Mouse (Mus musculus) gastrocnemius, adult 8-10 months (tissue): ENCODE measurements at regions not wholly inside any gene's neighbourhood (a gene's known extent, or its start where the extent isn't known, plus 50 kb on each side); places are given as distances from the start of the nearest gene placed in this dataset.

Experiments used
- DNase-seq, 2 experiments: peaks; one replicate each; pipeline ENCODE4 v3.0.0; 2022; ENCODE audit warnings: low spot score in 2 of 2

DNA sequence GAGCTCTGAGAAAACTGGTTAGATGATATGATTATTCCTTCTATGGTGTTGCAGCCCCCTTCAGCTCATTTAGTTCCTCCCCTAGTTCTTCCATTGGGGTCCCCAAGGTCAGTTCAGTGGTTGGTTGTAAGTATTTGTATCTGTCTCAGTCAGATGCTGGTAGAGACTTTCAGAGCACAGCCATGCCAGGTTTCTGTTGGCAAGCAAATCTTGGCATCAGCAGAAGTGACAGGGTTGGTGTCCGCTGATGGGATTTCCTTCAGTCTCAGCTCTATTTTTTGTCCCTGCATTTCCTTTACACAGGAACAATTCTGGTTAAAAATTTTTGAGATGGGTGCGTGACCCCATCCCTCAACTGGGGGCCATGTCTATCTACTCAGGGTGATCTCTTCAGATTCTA lies 55.3 kb upstream of the Spaca1 start:
- no peak for DNase-seq

DNA sequence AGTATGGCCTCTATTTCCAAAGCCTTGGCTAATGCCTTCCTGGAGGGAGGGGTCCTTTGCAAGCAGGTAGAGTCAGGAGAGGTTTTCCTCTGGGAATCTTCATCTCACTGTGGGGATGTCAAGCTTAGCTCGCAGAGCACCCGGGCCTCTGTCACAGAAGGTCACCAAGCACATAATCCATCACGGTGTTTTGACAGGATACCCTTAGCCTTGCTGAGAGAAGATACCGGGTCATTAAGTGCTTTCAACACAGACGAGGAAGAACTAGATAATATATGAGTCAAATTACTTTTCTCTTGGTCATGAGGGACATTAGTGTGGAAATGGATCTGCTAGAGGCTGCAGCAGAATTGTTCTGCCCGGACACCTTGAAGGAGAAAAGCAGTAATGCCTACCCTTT lies 64.3 kb upstream of the Spaca1 start:
- no peak for DNase-seq

DNA sequence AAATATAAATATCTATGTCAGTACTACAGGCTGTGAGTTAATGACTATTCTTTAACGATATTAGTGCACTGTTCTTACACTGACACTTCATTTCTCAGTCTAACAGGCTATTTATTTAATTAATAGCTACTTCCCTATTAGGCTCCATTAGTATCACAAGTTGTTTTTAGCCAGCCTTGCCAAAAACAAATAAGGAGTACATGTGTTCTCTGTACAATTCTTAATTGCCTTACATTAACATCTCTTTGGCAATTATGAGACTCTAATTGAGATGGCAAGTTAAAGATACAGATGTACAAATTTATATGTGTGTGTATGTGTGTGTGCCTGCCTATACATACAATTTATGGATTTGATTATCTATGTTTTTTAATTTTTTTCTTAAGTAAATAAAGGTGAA lies 67.1 kb upstream of the Spaca1 start:
- DNase-seq = no peak

DNA sequence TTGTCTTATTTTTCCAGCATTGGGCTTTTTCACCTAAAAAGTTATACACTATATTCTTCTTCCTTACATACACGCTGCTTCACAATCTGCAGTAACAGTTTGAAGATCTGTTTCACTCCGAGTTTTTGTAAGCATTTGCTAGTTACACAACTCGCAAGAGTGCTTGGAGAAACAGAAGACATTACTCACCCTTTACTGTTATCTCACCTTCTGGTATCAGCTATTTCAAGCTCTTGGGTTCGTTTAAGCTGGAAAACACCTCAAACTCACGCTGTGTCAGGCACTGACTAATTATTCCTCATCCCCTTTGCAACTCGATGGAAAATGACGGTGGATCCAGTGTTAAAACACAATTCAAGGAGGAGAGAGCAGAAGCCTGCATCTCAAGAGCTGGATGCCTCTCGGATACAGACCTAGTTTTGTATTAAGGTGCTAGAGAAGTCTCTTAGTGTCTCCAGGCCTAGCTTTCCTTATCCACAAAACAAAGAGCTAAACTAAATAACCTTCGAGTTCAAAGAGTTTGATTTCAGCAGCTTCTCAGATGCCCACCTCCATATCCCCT lies 73.0 kb upstream of the Spaca1 start:
- DNase-seq = no peak

DNA sequence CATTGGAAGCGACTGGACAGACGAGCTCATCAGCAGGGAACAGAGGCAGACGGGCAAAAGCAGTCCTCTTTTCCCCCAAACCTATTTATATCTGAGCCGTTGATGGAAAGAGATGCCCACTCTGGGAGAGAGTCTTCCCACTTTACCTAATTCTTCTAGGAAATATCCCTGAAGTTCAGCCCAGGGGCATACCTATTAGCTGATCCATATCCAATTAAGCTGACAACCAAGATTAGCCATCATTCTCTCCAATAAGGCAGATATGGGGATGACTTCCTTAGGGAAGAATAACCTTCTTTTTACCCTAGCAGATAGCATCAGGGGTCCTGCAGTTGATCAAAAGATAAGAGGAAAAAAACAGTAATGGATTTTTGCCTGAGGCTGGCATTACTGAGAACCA lies 78.2 kb upstream of the Spaca1 start:
- DNase-seq = no peak

DNA sequence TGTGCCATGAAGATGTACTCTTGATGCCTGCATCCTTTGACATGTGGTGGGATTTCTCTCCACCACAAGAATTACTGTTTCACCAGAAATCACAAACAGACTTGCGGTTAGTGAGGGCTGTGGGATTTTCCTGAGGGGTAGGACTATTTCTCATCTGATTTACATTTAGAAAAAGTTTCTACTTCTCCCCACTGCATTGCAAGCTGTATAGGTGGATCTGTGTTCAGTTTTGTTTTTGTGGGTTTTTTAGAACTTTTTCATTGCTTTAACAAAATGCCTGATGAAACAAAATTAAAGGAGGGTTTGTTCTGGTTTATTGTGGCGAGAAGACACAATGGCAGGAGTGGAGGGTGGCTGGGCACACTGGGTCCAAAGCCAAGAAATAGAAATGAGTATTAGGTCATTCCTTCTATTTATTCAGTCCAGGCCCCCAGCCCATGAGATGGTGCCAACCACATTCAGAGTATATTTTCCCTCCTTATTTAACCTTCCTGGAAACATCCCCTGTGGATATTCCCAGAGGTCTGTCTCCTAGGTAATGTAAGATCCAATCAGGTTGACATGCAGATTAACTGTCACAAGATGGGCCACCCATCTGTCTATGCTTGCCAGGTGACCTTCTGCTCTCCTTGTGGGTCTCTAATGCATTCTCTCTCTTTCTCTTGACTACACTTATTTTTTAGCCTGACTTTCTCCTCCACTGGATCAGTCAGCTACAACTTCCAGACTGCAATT lies 96.3 kb upstream of the Spaca1 start:
- DNase-seq = no peak

DNA sequence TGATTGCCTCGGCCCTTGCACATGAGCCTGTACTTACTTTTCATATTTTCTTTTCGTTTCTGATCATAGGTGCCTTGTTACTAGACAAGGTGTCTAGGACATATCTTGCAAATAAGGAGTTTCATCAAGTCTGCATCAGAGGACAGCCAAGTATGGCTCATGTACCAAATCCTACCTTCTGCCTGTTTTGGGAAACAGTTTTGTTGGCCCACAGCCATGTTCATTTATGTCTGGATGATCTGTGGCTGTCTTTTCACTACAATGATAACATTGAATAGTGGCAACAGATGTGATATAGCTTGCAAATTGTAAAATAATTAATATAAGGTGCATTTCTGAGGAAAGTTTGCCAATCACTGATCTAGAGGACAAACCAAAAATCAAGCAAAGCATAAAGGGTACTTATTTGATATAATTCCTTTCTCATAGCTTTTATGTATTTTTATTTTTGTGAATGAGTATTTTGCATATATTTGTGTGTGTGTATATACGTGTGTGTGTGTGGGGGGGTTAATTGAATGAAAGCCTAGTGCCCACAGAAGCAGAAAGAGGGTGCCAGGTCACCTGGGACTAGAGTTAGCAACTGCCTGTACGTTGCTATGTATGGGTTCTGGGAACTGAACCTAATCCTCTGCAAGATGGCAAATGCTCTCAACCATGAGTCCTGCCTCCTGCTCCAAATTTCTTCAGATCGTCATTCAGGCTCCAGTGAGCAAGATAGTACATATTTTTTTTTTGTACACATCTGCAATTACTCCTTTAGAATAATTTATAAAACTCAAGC lies 99.2 kb upstream of the Spaca1 start:
- DNase-seq = no peak

DNA sequence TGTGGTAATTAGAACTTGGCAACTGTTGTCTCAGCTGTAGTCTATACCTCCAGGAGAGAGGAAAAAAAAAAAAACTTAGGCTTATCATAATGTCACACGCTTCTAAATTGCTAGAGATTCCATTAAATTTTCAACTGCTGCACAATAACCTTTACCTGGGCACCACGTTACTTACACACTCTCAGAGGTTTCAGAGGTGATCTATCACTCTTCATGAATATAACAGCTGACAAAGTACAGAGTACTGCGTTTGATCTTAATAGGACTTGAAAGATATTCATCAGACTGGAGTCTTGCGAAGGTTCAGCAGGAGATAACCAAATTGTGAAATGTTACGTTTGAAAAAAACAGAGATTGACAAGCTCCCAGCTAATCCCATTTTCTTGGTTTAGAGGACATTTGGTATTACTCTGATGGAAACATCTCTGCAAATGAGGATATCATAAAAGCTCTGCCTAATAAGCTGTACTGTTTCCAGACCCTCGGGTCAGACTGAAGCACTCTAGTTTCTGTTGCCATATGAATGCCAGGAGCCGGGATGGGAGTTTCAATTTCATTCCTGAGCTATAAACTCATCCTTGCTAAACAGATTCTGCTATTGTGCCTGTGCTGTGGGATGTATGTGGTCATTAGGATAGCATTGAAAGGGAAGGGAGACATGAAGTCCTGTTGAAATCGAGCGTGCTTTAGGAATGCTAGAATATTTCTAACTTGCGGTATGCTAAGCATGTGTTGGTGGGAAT lies 101.8 kb upstream of the Spaca1 start:
- DNase-seq = no peak

DNA sequence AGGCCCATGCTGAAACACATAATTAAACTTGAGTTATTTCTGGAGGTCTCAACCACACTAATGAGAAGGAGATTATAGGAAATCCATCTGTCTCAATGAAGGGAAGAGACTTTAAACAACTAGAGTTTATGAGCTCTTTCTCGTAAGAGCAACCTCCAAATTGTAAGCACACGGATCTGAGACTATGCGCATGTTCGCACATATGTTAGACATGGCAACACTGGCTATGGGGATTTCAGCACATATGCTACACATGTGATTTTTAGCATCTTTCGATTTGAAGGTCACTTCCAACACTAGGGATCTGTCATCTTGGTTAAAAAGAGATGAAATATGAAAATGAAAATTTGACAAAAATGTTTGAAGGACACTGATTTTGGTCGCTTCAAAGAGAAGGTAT lies 105.5 kb upstream of the Spaca1 start:
- no peak for DNase-seq

DNA sequence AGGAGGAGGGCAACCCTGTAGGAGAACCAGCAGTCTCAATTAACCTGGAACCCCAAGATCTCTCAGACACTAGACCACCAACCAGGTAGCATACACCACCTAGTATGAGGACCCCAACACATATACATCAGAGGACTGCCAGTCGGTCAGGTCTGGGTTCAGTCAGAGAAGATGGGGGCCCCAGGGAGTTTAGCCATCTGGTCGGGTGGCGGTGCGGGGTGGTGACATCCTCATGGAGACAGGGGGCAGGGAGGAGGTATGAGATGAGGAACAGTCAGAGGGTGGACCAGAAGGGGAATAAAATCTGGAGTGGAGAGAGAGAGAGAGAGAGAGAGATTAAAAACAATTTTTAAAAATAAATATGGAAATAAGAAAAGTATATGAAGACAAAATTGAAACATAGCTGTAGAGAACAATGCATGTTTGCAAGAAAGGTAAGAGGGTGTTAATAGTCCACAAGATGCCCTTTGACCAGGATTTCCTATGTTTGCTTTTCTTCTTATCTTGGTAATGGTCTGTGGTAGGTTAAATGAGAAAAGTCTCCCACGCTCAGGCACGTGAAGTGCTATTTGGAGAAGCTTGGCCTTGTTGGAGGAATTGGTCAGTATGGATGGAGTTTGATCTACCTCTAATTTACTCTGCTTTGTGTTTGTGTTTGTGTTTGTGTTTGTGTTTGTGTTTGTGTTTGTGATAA lies 108.0 kb upstream of the Spaca1 start:
- DNase-seq = no peak

DNA sequence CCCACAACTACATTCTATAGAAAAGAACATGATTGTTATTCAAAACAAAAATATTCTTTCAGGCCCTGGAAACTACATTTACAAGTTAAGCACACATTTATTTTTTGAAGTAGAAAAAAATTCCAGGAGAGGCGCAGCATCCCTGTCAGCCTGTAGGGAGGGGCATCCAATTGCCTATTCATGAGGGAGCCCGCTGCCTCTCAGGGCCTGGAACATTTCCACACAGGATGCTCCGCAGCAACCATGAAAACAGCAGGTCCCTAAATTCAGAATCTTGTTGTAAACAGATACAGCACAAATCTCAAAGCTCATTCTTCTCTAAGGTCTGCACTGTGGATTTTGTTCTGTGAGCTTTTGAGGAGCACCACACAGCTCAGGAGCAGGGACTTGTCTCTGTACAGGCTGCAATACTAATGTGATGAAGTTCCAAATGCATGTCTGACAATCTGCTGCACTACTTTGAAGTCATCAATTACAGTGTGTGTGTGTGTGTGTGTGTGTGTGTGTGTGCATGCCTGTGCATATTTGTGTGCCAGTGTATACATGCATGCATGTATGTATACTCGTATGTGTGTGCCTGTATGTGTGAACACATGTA lies 121.4 kb upstream of the Spaca1 start:
- DNase-seq = no peak

DNA sequence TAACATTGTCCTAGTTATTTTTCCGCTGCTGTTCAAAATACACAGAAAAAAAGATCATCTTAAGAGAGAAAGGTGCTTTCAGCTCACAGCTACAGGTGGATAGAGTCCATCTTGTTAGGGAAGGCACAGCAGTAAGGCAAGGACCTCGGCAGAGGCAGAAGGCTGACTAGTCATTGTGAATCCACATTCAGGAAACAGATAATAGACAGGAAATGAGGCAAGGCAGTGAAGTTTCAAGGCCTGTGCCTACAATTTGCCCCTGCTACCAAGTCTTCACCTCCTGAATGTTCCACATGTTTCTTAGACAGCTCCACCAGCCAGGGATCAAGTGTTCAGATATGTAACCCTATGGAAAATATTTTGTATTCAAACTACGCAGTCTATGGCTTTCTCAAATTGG lies 122.0 kb upstream of the Spaca1 start:
- no peak for DNase-seq

DNA sequence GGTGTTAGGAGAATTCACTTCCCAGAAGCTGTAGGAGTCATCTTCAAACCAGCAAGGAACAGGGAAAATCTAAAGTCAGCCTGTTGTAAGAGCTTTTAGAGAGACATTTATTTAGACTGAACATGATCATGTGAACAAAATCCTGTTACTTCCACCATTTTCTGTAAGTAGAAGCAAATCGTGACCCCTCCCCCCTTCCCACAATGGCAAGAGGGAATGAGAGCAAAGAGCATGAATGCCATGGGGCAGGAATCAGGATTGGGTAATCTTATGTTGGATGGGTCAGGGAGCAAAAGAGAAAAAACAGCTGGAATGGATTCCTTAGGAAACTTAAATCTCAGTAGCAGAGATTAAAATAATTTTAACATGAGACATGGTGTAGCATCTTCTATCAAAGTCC lies 127.4 kb upstream of the Spaca1 start:
- no peak for DNase-seq

DNA sequence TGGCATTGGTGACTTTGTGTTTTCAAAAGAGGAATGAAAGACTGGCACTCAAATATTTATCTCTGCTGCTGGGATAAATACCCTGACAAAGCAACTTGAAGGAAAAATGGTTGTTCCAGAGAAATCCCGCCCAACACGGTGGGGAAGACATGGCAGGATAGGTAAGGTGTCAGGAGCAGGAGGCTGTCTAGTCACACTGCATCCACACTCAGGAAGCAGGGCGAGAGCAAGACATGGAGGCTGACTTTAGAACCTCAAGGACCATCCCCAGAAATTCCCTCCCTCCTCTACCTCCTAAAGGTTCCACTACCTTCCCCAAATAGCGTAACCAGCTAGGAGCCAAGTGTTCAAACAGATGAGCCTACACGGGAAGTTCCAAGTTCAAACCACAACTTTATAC lies 136.5 kb upstream of the Spaca1 start:
- no peak for DNase-seq

DNA sequence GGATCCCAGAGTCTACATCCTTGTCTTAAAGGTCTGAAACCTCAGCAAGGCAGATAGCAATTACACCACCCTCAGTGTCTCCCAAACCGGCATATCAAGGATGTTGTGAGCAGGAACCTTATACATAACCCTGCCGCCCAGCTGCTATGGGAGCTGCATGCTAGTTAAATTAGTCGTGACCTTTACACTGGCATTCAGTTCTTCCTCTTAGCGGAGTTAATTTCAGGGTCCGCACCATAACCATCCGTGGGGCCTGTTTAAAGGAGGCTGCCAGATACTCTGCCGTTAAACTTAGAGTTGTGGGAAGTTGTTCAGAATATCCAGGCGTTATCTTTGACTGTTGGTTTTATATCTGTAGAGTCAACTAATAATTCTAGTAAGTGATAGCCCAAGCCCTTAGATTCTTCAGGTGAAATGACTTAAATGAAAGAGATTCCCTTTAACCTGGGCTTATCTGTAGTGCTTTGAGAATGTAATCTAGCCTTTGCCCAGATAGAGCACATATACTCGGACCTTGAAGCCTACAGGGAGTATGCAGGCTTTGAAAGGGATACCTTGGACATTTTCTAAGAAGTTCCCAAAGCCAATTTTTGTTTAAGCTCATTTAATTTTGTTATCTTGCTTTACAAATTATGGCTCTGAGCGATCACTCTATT lies 153.3 kb upstream of the Spaca1 start:
- no peak for DNase-seq

DNA sequence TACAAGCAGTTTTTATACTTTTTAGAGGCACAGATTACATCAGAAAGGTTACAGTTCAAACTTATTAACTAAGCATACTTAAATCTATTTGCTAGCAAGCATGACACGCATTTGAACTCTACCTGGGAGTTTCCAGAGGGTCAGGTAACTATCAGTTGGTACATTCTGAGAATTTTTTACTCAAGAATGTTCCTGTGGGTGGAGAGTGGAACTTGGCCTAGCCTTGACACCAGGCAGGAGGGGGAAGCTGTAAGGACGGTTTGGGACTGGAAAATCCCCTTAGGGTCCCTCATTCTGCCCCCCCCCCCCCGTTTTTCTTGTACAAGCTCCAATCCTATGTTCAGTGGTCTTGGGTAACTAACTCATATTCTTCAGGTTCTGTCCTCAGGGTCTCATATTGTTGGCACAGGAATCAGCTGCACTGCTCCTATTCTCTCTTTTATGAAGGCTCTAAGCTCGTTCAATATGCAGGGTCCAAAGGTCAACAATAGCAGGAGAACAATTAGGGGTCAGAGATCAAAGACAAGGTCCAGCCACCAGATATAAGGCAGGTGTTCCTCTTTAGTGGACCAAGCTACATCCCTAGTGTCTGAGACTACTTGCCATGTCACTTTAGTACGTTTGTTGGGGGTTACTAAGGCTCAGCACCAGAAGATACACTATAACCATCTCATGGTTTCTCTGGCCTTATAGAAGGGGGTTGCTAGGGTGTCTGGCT lies 159.3 kb upstream of the Spaca1 start:
- DNase-seq = no peak

DNA sequence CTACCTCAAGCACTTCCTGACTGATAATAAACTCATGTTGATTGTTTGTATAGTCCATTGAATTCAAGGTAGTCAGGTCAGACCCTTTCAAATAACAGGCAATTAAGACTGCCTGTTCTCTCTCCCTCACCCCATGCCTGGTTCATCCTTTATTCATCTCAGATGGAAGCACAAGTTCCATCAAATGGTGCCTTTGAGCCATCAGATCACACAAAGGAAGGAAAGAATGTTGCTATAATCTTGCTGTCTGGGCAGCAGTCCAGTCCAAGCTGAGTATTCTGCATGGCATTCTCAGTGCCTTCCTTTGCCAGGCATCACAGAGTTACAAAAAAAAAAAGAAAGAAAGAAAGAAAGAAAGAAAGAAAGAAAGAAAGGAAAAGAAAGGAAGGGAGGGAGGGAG lies 163.7 kb upstream of the Spaca1 start:
- DNase-seq = no peak

DNA sequence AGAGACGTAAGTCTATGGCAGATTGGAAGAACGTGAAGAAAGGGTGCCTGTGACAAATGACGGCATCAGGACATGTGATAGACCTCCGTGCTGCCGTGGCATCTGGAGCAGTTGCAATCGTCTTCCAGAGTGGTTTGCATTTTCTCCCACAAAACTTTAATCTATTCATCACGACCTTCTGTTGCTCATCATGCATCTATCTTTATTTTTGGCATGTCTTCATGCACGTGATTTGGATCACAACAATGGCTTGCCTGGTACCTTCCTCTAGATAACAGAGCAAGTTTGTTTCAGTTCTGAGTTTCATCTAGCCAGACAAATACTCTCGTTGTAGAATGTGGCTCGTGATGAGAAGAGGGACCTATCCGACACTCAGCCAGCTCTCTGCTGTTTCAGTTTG lies 164.4 kb upstream of the Spaca1 start:
- DNase-seq = no peak

DNA sequence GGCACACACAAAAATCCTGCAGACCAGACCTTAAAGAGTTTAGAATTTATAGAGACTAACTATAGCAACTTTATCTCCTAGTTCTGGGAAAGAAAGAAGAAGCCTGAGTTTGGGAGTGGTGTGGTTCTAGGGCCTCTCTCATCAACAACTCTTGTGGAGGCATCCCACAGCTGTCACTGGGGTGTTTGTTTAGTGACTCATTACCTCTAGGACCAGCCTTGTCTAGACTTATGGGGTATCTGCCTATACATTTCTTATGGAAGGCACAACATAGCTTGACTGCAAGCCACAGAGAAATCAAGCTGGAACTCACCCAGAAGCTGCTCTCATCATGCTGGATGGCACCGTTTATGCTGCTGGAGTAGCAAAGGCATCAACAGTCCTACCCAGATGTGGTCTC lies 171.9 kb upstream of the Spaca1 start:
- no peak for DNase-seq
